Mouse (Mus musculus) hindbrain, embryonic 15.5 days (tissue): ENCODE results near the gene Dclk1. TPM values are rescaled to one million over a fixed set of nuclear protein-coding genes. Genes with fewer than 3 reads are reported as not detected.

Source experiments
- ATAC-seq: fragments of 200-750 bp; cut with Nextera tagmentation; 2 replicates; pipeline ENCODE4 v1.8.0; 2017; ENCODE audit warnings: low read depth, moderate number of reproducible peaks, moderate TSS enrichment; ENCODE audit not compliant: low FRiP score
- H3K27ac ChIP-seq: fragments of 300-500 bp; sonication (generic); replicated peaks from 2 replicates; pipeline ENCODE4 v1.5.1; 2015; ENCODE audit warnings: mild to moderate bottlenecking, inconsistent platforms
- H3K27me3 ChIP-seq: fragments of 300-500 bp; sonication (generic); 2 replicates; pipeline ENCODE4 v1.6.1; 2015; ENCODE audit warnings: control low read depth, inconsistent platforms
- H3K36me3 ChIP-seq: fragments of 300-500 bp; sonication (generic); 2 replicates; pipeline ENCODE4 v1.6.1; 2015; ENCODE audit warnings: control low read depth, inconsistent platforms
- H3K4me1 ChIP-seq: fragments of 300-500 bp; sonication (generic); replicated peaks from 2 replicates; pipeline ENCODE4 v1.6.1; 2015; ENCODE audit warnings: control low read depth, inconsistent platforms
- H3K4me2 ChIP-seq: fragments of 300-500 bp; sonication (generic); 2 replicates; pipeline ENCODE4 v1.6.1; 2015; ENCODE audit warnings: moderate library complexity, mild to moderate bottlenecking, inconsistent platforms
- H3K4me3 ChIP-seq: fragments of 300-500 bp; sonication (generic); 2 replicates; pipeline ENCODE4 v1.5.1; 2015; ENCODE audit warnings: mild to moderate bottlenecking, inconsistent platforms
- H3K9ac ChIP-seq: fragments of 300-500 bp; sonication (generic); 2 replicates; pipeline ENCODE4 v1.6.1; 2015; ENCODE audit warnings: inconsistent platforms
- H3K9me3 ChIP-seq: fragments of 300-500 bp; sonication (generic); 2 replicates; pipeline ENCODE4 v1.6.1; 2016; ENCODE audit warnings: control low read depth, inconsistent platforms
- WGBS: fragments of 180-500 bp; shearing (Covaris S2); methylation state at CpG from one replicate; pipeline ENCODE4 v1.1.7; 2015; 5-methylcytosine and 5-hydroxymethylcytosine counted together
- polyA plus RNA-seq: library from polyadenylated mRNA; unstranded; fragments of >200 nt; fragmentation: Nextera tagmentation; extraction: Ambion mirVana; gene quantifications from 2 replicates; pipeline ENCODE4 v1.2.1, GENCODE M21; 2015

Gene Dclk1
- polyA plus RNA-seq, 1 experiment from 2014 or later: 266 TPM

DNA sequence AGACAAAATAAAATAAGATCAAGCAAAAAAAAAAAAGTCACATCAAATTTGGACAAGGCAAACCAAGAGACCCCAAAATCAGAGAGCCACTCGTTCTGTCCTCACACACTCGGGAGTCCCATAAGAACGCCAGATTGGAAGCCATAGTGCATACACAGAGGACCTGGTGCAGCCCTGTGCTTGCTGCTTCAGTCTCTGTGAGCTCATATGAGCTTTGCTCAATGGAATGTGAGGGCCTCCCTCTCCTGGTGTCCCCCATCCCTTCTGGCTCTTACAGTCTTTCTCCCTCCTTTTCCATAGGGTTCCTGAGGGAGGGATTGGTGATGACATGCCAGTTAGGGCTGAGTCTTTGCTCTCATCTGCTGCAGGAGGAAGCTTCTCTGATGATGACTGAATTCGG, 27.6 kb downstream of the Dclk1 start:
- no peak overlapping the region for H3K9ac ChIP-seq
- no peak overlapping the region for H3K4me2 ChIP-seq
- ATAC-seq: no peak
- no peaks in the 10 kb centered on the region for H3K27me3 ChIP-seq
- H3K9me3 ChIP-seq: no peaks in the 10 kb centered on the region
- 0 out of 2 replicates have a peak, but pooled peaks cover 6% of the 10 kb centered on the region for H3K36me3 ChIP-seq
- peaks cover 20% of the 10 kb centered on the region for H3K4me1 ChIP-seq
- no peak overlapping the region for H3K4me3 ChIP-seq
- no peak overlapping the region for H3K27ac ChIP-seq
- WGBS: 79% methylated on average over 4 of the region's 4 CpGs

- Histone ChIP-seq H3K27ac (no peak overlapping the region), H3K36me3 (0 out of 2 replicates have a peak, but pooled peaks cover 3% of the 10 kb centered on the region), H3K4me1 (peaks cover 20% of the 10 kb centered on the region), H3K4me3 (no peak overlapping the region), H3K27me3 (no peaks in the 10 kb centered on the region), H3K9ac (no peak overlapping the region), H3K4me2 (no peak overlapping the region), H3K9me3 (no peaks in the 10 kb centered on the region)
- no peak for ATAC-seq
- 70% methylated on average over 3 of the region's 3 CpGs for WGBS
Observed at GRCm38 (mm10) chr3:55270345-55270744, 28.2 kb downstream of the Dclk1 start.

DNA sequence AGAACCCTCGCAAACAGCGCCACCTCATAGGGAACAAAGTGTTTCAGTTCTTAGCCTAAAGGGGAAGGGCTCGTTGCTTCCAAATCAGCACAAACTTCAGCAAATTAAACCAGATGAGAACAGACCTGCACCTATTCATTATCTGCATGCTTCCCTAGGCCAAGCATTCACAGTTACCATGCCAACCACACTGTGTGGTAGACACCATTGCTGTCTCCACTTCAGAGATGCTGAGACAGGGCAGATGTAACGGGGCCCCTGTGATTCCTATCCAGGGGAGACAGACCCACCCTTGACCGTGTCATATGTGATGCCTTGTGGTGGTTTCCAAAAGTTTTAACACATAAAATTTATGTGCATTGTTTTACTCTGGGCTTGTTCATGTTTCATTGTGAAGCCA, 28.8 kb downstream of the Dclk1 start:
- no peak overlapping the region for H3K27ac ChIP-seq
- no peak overlapping the region for H3K4me3 ChIP-seq
- H3K9me3 ChIP-seq: no peaks in the 10 kb centered on the region
- WGBS: 51% methylated on average over 5 of the region's 5 CpGs
- 0 out of 2 replicates have a peak, but pooled peaks have one; percentile 39 for ATAC-seq
- no peaks in the 10 kb centered on the region for H3K36me3 ChIP-seq
- H3K4me1 ChIP-seq: peaks cover 20% of the 10 kb centered on the region
- no peak overlapping the region for H3K4me2 ChIP-seq
- no peaks in the 10 kb centered on the region for H3K27me3 ChIP-seq
- no peak overlapping the region for H3K9ac ChIP-seq

DNA sequence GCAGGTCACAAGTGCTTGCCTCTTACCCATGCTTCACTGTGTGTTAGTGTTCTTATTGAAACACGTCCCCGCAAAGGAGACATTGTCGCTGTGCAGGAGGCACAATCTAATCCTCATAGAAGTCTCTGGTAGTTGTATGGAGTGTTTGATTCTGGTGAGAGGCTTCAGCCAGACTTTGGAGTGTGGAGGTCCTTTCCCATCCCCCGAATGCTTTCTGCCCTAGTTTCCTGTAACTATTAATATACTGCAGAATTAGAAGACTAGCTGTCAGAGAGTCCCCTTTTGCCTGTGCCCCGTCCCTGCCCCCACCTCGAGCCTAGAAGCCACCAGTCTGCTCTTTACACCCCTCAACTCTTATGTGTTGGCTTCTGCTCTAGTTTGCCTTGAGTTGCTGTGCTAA, 30.4 kb downstream of the Dclk1 start:
- Histone ChIP-seq H3K4me1 (peaks cover 25% of the 10 kb centered on the region), H3K9me3 (no peaks in the 10 kb centered on the region)
- 94% methylated on average over 6 of the region's 6 CpGs for WGBS

DNA sequence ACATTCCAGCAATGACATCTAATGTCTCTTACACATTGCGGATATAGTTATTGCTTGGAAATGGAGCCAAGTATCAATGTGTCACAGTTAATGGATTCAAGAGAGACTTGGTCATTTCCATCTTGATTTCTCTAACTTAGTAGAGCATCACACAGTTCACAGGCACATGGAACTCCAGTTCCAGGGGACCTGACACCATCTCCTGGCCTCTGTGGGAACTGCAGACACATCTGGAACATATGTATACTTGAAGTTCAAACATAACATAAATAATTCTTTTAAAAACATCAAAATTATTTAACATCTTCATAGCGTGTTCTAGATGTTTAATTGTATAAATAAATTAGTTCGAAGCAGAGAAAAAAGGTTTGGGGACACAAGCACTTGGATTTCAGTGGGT, 34.3 kb downstream of the Dclk1 start:
- Histone ChIP-seq H3K9me3 (no peaks in the 10 kb centered on the region), H3K27ac (no peak overlapping the region), H3K4me1 (peaks cover 37% of the 10 kb centered on the region), H3K4me3 (no peak overlapping the region), H3K36me3 (no peaks in the 10 kb centered on the region), H3K4me2 (no peak overlapping the region), H3K27me3 (no peaks in the 10 kb centered on the region), H3K9ac (no peak overlapping the region)
- WGBS: 96% methylated on average over 3 of the region's 3 CpGs
- no peak for ATAC-seq

More for the DNA sequence above, 30.4 kb downstream of the Dclk1 start:
- Histone ChIP-seq H3K4me2 (no peak overlapping the region), H3K36me3 (no peaks in the 10 kb centered on the region), H3K27me3 (no peaks in the 10 kb centered on the region), H3K4me3 (no peak overlapping the region), H3K27ac (no peak overlapping the region), H3K9ac (no peak overlapping the region)
- no peak for ATAC-seq

- no peak for ATAC-seq
- Histone ChIP-seq H3K27me3 (no peaks in the 10 kb centered on the region), H3K36me3 (no peaks in the 10 kb centered on the region), H3K4me1 (peaks cover 34% of the 10 kb centered on the region), H3K9ac (no peak overlapping the region), H3K9me3 (no peaks in the 10 kb centered on the region), H3K4me3 (no peak overlapping the region), H3K4me2 (no peak overlapping the region), H3K27ac (no peak overlapping the region)
- WGBS: 94% methylated on average over 1 of the region's 1 CpGs
Observed at GRCm38 (mm10) chr3:55276851-55277250, 34.7 kb downstream of the Dclk1 start.

GRCm38 (mm10) chr3:55277829-55278228, 35.7 kb downstream of the Dclk1 start:
- WGBS: 82% methylated on average over 1 of the region's 1 CpGs
- no peak for ATAC-seq
- H3K9ac ChIP-seq: no peak overlapping the region
- H3K27me3 ChIP-seq: no peaks in the 10 kb centered on the region
- no peak overlapping the region for H3K4me3 ChIP-seq
- H3K4me1 ChIP-seq: peaks cover 36% of the 10 kb centered on the region
- no peak overlapping the region for H3K27ac ChIP-seq
- no peaks in the 10 kb centered on the region for H3K9me3 ChIP-seq
- H3K36me3 ChIP-seq: no peaks in the 10 kb centered on the region
- no peak overlapping the region for H3K4me2 ChIP-seq

DNA sequence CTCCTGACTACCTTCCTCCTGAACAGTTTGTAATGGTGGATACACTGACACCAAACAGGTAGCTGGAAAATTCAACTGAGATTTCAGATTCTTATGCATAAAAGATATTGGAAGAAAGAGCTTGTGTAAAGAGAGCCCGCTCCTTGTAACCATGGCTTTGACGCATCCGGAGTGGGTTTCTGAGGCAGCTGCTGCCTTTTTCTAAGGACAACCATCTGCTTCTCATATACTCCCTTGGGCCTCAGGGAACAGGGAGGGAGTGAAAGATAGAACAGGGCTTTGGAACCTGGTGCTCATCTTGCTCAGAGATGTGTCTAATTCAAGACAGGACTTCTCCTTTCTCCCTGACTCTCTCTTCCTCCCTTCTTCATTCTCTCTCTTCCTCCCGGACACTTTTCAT, 37.8 kb downstream of the Dclk1 start:
- no peaks in the 10 kb centered on the region for H3K27me3 ChIP-seq
- ATAC-seq: no peak
- 64% methylated on average over 4 of the region's 4 CpGs for WGBS
- no peak overlapping the region for H3K4me3 ChIP-seq
- no peak overlapping the region for H3K4me2 ChIP-seq
- no peaks in the 10 kb centered on the region for H3K9me3 ChIP-seq
- no peak overlapping the region for H3K27ac ChIP-seq
- H3K36me3 ChIP-seq: no peaks in the 10 kb centered on the region
- peaks cover 57% of the 10 kb centered on the region for H3K4me1 ChIP-seq
- no peak overlapping the region for H3K9ac ChIP-seq

DNA sequence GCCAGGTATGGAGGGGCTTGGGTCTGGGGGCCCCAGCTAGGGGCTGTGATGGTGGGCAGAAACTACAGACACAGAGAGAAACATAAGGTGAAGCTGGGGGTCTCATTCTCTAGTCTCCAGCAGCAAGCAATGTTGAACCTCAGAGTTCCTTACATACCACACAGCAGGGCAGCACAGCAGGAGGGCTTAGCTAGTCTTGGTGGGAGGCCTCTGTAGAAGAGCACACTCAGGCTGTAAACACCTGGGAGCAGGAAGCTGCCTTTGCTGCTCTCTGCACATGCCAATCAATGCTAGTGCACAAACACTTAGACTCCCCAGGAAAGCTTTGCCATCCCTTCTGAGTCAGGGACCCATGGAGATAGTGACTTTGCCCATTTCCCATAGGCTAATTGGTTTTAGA, 38.3 kb downstream of the Dclk1 start:
- no peak overlapping the region for H3K9ac ChIP-seq
- no peaks in the 10 kb centered on the region for H3K36me3 ChIP-seq
- ATAC-seq: no peak

GRCm38 (mm10) chr3:55284215-55284614, 42.1 kb downstream of the Dclk1 start:
- WGBS: 13% methylated on average over 3 of the region's 3 CpGs
- Histone ChIP-seq H3K9me3 (no peaks in the 10 kb centered on the region), H3K36me3 (no peaks in the 10 kb centered on the region), H3K4me2 (peak overlapping the region; percentile 32), H3K9ac (no peak overlapping the region), H3K4me3 (no peak overlapping the region), H3K27me3 (no peaks in the 10 kb centered on the region), H3K27ac (peak overlapping the region; percentile 80), H3K4me1 (peaks cover 39% of the 10 kb centered on the region)
- peak; percentile 82 for ATAC-seq

More for the DNA sequence above, 38.3 kb downstream of the Dclk1 start:
- Histone ChIP-seq H3K9me3 (no peaks in the 10 kb centered on the region), H3K27ac (no peak overlapping the region), H3K4me1 (peaks cover 60% of the 10 kb centered on the region), H3K4me3 (no peak overlapping the region), H3K4me2 (no peak overlapping the region), H3K27me3 (no peaks in the 10 kb centered on the region)

DNA sequence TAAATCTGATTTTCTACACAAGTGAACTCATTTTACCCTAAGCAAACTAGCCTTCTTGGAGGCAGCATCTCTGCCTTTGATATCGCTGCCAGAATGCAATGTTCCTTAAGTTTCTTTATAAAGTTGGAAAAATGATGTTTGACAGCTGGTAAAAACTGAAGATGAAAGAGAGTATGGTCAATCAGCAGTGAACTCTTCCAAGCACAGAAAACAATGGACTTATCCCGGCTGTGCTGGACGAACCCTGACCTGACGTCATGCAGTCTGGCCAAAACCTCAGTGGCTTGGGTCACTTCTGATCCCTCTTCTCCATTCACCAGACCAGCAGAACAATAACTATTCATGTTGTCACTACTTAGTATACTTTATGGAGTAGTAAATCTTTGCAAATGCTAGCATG, 46.6 kb downstream of the Dclk1 start:
- H3K4me3 ChIP-seq: no peak overlapping the region
- no peaks in the 10 kb centered on the region for H3K9me3 ChIP-seq
- H3K9ac ChIP-seq: no peak overlapping the region
- H3K27ac ChIP-seq: no peak overlapping the region
- H3K27me3 ChIP-seq: no peaks in the 10 kb centered on the region
- no peak for ATAC-seq
- H3K4me2 ChIP-seq: no peak overlapping the region
- 38% methylated on average over 4 of the region's 4 CpGs for WGBS
- H3K4me1 ChIP-seq: peaks cover 26% of the 10 kb centered on the region
- H3K36me3 ChIP-seq: no peaks in the 10 kb centered on the region

DNA sequence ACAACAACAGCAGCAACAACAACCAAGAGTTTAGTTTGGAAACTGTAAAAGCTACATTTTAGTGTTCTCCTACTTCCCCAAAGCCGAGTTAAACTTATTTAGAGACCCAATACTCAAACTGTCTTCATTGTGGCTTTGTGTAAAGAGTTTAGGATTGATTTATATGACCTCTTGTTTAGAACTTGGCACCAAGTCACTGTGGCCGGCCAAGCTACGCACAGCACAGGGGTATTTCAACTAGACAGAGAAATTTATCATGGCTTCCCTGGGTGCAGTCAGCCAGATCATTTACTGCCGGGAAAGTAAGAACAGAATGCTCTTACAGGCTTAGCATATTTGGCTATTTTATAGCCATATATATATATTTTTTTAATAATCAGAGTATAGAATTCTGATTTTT, 49.8 kb downstream of the Dclk1 start:
- Histone ChIP-seq H3K4me2 (no peak overlapping the region), H3K27me3 (no peaks in the 10 kb centered on the region), H3K36me3 (no peaks in the 10 kb centered on the region), H3K4me3 (no peak overlapping the region), H3K4me1 (peaks cover 11% of the 10 kb centered on the region), H3K9ac (no peak overlapping the region), H3K27ac (no peak overlapping the region), H3K9me3 (no peaks in the 10 kb centered on the region)
- WGBS: 38% methylated on average over 4 of the region's 4 CpGs
- ATAC-seq: no peak

DNA sequence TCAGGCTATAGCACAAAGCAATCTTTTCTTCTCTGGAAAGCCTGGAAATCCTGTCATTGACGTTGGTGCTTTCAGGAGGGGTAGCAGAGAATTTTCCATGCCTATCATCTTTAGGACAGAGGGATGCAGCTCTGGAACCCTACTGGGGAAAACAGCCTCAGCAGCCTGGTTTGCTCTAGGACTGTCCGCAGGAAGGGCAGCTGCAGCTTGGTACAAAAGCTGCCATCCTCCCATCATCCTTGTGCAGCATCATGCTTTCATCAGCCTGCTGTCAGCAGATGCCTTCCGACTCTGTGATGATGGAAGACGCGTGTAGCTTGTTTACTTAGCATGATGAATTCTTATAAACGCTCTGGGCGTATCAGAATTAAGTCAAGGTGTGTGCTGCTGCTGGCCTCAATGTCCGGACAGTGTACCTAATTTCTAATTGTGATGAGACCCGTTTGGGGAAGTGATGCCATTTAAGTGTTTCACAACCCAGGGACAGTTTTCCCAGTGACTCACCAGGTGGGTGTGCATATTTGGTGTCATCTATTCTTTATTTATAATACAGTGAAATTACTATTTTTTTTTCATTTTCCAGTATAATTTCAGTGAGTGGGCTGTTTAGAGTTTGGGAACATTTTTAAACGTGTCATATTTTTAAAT, 50.7 kb downstream of the Dclk1 start:
- Histone ChIP-seq H3K9me3 (no peaks in the 10 kb centered on the region), H3K27ac (no peak overlapping the region; the same call in 1 of the 2 replicates), H3K4me3 (no peak overlapping the region), H3K9ac (no peak overlapping the region), H3K36me3 (no peaks in the 10 kb centered on the region), H3K4me2 (no peak overlapping the region), H3K4me1 (peaks cover 11% of the 10 kb centered on the region), H3K27me3 (no peaks in the 10 kb centered on the region)
- ATAC-seq: no peak
- 56% methylated on average over 10 of the region's 10 CpGs for WGBS
